Mouse (Mus musculus): Measurements from ENCODE around the gene Rnf144a. TPM values are rescaled to one million over a fixed set of nuclear protein-coding genes. Genes with fewer than 3 reads are reported as not detected.

The Rnf144a gene
- 13.8 and 14.0 TPM in 2 replicates for polyA plus RNA-seq (2012; rRNA removed)

GRCm38 (mm10) chr12:26415104-26415771, at the start of gene Rnf144a:
Gene Rnf144a, minus strand, starts transcription at chr12:26415254.
- H3K27ac ChIP-seq (ENCODE audit: control insufficient read depth, insufficient read depth, low read depth, low read length): peak within 1 kb of the TSS; percentile 62
- no peaks in the 10 kb centered on the region for H3K36me3 ChIP-seq (ENCODE audit: control insufficient read depth, insufficient read depth, low read length)
- H3K4me1 ChIP-seq (ENCODE audit: control insufficient read depth, insufficient read depth, low read length): peaks cover 8% of the 10 kb centered on the region
- H3K4me3 ChIP-seq (ENCODE audit: control insufficient read depth, low read depth, low read length): peak within 1 kb of the TSS; percentile 82
- TF ChIP-seq CTCF (IDR thresholded peaks at IDR 0.05; ENCODE audit: control insufficient read depth, insufficient read depth, insufficient replicate concordance, low read depth, low read length) (peak; percentile 89; the same call in 1 of the 2 replicates), POLR2A (IDR thresholded peaks at IDR 0.05; ENCODE audit: control insufficient read depth, low read depth, low read length) (0 out of 2 replicates have a peak, but pooled peaks have one; percentile 24)
- H3K27me3 ChIP-seq (ENCODE audit: control insufficient read depth, insufficient read depth, low read length): no peaks in the 10 kb centered on the region

GRCm38 (mm10) chr12:26460091-26460490, 45.0 kb upstream of the Rnf144a start:
- Histone ChIP-seq H3K4me3 (ENCODE audit: control insufficient read depth, low read depth, low read length) (no peak overlapping the region), H3K4me1 (ENCODE audit: control insufficient read depth, insufficient read depth, low read length) (no peaks in the 10 kb centered on the region; the same call in 1 of the 2 replicates), H3K27me3 (ENCODE audit: control insufficient read depth, insufficient read depth, low read length) (no peaks in the 10 kb centered on the region), H3K27ac (ENCODE audit: control insufficient read depth, insufficient read depth, low read depth, low read length) (no peak overlapping the region), H3K36me3 (ENCODE audit: control insufficient read depth, insufficient read depth, low read length) (no peaks in the 10 kb centered on the region)
- TF ChIP-seq CTCF (IDR thresholded peaks at IDR 0.05; ENCODE audit: control insufficient read depth, insufficient read depth, insufficient replicate concordance, low read depth, low read length) (no peak), POLR2A (IDR thresholded peaks at IDR 0.05; ENCODE audit: control insufficient read depth, low read depth, low read length) (no peak)

- H3K4me3 ChIP-seq (ENCODE audit: control insufficient read depth, low read depth, low read length): no peak within 1 kb of the TSS
- H3K27me3 ChIP-seq (ENCODE audit: control insufficient read depth, insufficient read depth, low read length): no peaks in the 10 kb centered on the region
- TF ChIP-seq CTCF (IDR thresholded peaks at IDR 0.05; ENCODE audit: control insufficient read depth, insufficient read depth, insufficient replicate concordance, low read depth, low read length) (no peak), POLR2A (IDR thresholded peaks at IDR 0.05; ENCODE audit: control insufficient read depth, low read depth, low read length) (no peak)
- H3K36me3 ChIP-seq (ENCODE audit: control insufficient read depth, insufficient read depth, low read length): no peaks in the 10 kb centered on the region
- H3K4me1 ChIP-seq (ENCODE audit: control insufficient read depth, insufficient read depth, low read length): no peaks in the 10 kb centered on the region; the same call in 1 of the 2 replicates
- no peak within 1 kb of the TSS for H3K27ac ChIP-seq (ENCODE audit: control insufficient read depth, insufficient read depth, low read depth, low read length)
These were observed 41.1 kb upstream of the Rnf144a start, which contains the start of gene Rsad2 for GRCm38 (mm10) chr12:26456028-26456698. Gene Rsad2, minus strand, starts transcription at chr12:26456452.

- H3K4me1 ChIP-seq (ENCODE audit: control insufficient read depth, insufficient read depth, low read length): no peaks in the 10 kb centered on the region; the same call in 1 of the 2 replicates
- TF ChIP-seq CTCF (IDR thresholded peaks at IDR 0.05; ENCODE audit: control insufficient read depth, insufficient read depth, insufficient replicate concordance, low read depth, low read length) (no peak), POLR2A (IDR thresholded peaks at IDR 0.05; ENCODE audit: control insufficient read depth, low read depth, low read length) (no peak)
- no peak overlapping the region for H3K27ac ChIP-seq (ENCODE audit: control insufficient read depth, insufficient read depth, low read depth, low read length)
- no peaks in the 10 kb centered on the region for H3K36me3 ChIP-seq (ENCODE audit: control insufficient read depth, insufficient read depth, low read length)
- H3K27me3 ChIP-seq (ENCODE audit: control insufficient read depth, insufficient read depth, low read length): no peaks in the 10 kb centered on the region
- no peak overlapping the region for H3K4me3 ChIP-seq (ENCODE audit: control insufficient read depth, low read depth, low read length)
These were observed 39.6 kb upstream of the Rnf144a start for GRCm38 (mm10) chr12:26454682-26455081.

- no peaks in the 10 kb centered on the region for H3K36me3 ChIP-seq (ENCODE audit: control insufficient read depth, insufficient read depth, low read length)
- no peak overlapping the region for H3K27ac ChIP-seq (ENCODE audit: control insufficient read depth, insufficient read depth, low read depth, low read length)
- no peaks in the 10 kb centered on the region; the same call in 1 of the 2 replicates for H3K4me1 ChIP-seq (ENCODE audit: control insufficient read depth, insufficient read depth, low read length)
- no peak overlapping the region for H3K4me3 ChIP-seq (ENCODE audit: control insufficient read depth, low read depth, low read length)
- no peaks in the 10 kb centered on the region for H3K27me3 ChIP-seq (ENCODE audit: control insufficient read depth, insufficient read depth, low read length)
- TF ChIP-seq POLR2A (IDR thresholded peaks at IDR 0.05; ENCODE audit: control insufficient read depth, low read depth, low read length) (no peak), CTCF (IDR thresholded peaks at IDR 0.05; ENCODE audit: control insufficient read depth, insufficient read depth, insufficient replicate concordance, low read depth, low read length) (no peak)
These were observed 37.9 kb upstream of the Rnf144a start for GRCm38 (mm10) chr12:26452951-26453350.

- Histone ChIP-seq H3K4me3 (ENCODE audit: control insufficient read depth, low read depth, low read length) (no peak overlapping the region), H3K36me3 (ENCODE audit: control insufficient read depth, insufficient read depth, low read length) (no peaks in the 10 kb centered on the region), H3K27me3 (ENCODE audit: control insufficient read depth, insufficient read depth, low read length) (no peaks in the 10 kb centered on the region), H3K27ac (ENCODE audit: control insufficient read depth, insufficient read depth, low read depth, low read length) (no peak overlapping the region), H3K4me1 (ENCODE audit: control insufficient read depth, insufficient read depth, low read length) (no peaks in the 10 kb centered on the region; the same call in 1 of the 2 replicates)
- TF ChIP-seq POLR2A (IDR thresholded peaks at IDR 0.05; ENCODE audit: control insufficient read depth, low read depth, low read length): no peak
- no peak for TF ChIP-seq CTCF (IDR thresholded peaks at IDR 0.05; ENCODE audit: control insufficient read depth, insufficient read depth, insufficient replicate concordance, low read depth, low read length)
These were observed 36.1 kb upstream of the Rnf144a start for GRCm38 (mm10) chr12:26451150-26451549.

GRCm38 (mm10) chr12:26449483-26449882, 34.4 kb upstream of the Rnf144a start:
- no peak overlapping the region for H3K4me3 ChIP-seq (ENCODE audit: control insufficient read depth, low read depth, low read length)
- H3K27ac ChIP-seq (ENCODE audit: control insufficient read depth, insufficient read depth, low read depth, low read length): no peak overlapping the region
- no peaks in the 10 kb centered on the region for H3K4me1 ChIP-seq (ENCODE audit: control insufficient read depth, insufficient read depth, low read length)
- TF ChIP-seq POLR2A (IDR thresholded peaks at IDR 0.05; ENCODE audit: control insufficient read depth, low read depth, low read length) (no peak), CTCF (IDR thresholded peaks at IDR 0.05; ENCODE audit: control insufficient read depth, insufficient read depth, insufficient replicate concordance, low read depth, low read length) (no peak)
- H3K27me3 ChIP-seq (ENCODE audit: control insufficient read depth, insufficient read depth, low read length): no peaks in the 10 kb centered on the region
- no peaks in the 10 kb centered on the region for H3K36me3 ChIP-seq (ENCODE audit: control insufficient read depth, insufficient read depth, low read length)

Data from testis, adult 2 months (tissue).